11 mouse cellular contexts compared by ENCODE assay signal in the genomic region with DNA sequence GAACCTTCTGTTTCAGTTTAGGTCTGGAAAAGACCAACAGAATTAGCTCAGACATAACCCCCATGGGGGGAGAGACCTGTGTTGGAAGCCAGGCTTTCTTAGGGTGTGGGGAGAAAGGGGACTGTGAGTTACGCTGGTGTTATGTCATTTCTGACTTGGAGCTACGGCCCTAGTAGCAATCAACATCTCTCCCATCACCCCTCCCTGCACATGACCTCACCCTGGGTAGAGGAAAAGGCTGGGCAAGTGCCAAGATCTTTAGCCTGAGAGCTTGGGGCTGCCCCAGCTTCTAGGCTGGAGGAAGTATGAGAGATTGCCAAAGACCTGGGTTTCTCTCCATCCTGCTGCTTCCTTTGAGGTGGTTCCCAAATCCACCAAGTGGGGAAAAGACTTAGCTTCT. TPM values are rescaled to one million over a fixed set of nuclear protein-coding genes. Genes with fewer than 3 reads are reported as not detected.
DNase-seq lines count a peak whose midpoint lies in the region; ATAC-seq and TF ChIP-seq lines count a peak whose summit lies in the region.
"Had no signal": no experiment of that assay in that cellular context is flagged by ENCODE, and none has a peak within 500 bp of the region (broad histone marks: within the 10 kb centered on the region; RNA-seq: fewer than 3 reads in every experiment).

No protein-coding gene starts in this region.

- H3K4me3 ChIP-seq in heart, embryonic 10.5 days: no peak overlapping the region
- H3K4me3 ChIP-seq in heart, embryonic 16.5 days (ENCODE audit: low read length): no peak overlapping the region
- H3K4me3 ChIP-seq in forebrain, embryonic 14.5 days (ENCODE audit: low read depth, low read length): no peak overlapping the region
- no peak overlapping the region for H3K4me3 ChIP-seq in liver, embryonic 11.5 days (ENCODE audit: low read depth, low read length)
- H3K4me3 ChIP-seq in midbrain, embryonic 14.5 days (replicated peaks; ENCODE audit: low read depth, low read length): no peak overlapping the region
- H3K4me3 ChIP-seq: hindbrain, embryonic 15.5 days had no signal

- 0 out of 2 replicates have a peak, but pooled peaks cover 7% of the 10 kb centered on the region for H3K4me1 ChIP-seq in heart, embryonic 10.5 days
- H3K4me1 ChIP-seq in heart, embryonic 16.5 days (ENCODE audit: control insufficient read depth, insufficient read depth, low read length): peaks cover 5% of the 10 kb centered on the region
- no peaks in the 10 kb centered on the region for H3K4me1 ChIP-seq in forebrain, embryonic 14.5 days (ENCODE audit: control insufficient read depth, insufficient read depth, low read length)
- H3K4me1 ChIP-seq in liver, embryonic 11.5 days (replicated peaks; ENCODE audit: control insufficient read depth, insufficient read depth, low read length): no peaks in the 10 kb centered on the region
- H3K4me1 ChIP-seq in midbrain, embryonic 14.5 days (ENCODE audit: control insufficient read depth, insufficient read depth, low read length): no peaks in the 10 kb centered on the region
- H3K4me1 ChIP-seq: hindbrain, embryonic 15.5 days had no signal

- 0 out of 2 replicates have a peak, but pooled peaks cover 8% of the 10 kb centered on the region for H3K27me3 ChIP-seq in heart, embryonic 10.5 days (ENCODE audit: insufficient read depth, poor library complexity, severe bottlenecking)
- no peaks in the 10 kb centered on the region for H3K27me3 ChIP-seq in heart, embryonic 16.5 days (ENCODE audit: control insufficient read depth, insufficient read depth, low read length)
- no peaks in the 10 kb centered on the region for H3K27me3 ChIP-seq in forebrain, embryonic 14.5 days (replicated peaks; ENCODE audit: control insufficient read depth, insufficient read depth, low read length)
- H3K27me3 ChIP-seq in liver, embryonic 11.5 days (replicated peaks; ENCODE audit: control insufficient read depth, insufficient read depth, low read length): no peaks in the 10 kb centered on the region
- H3K27me3 ChIP-seq in midbrain, embryonic 14.5 days (ENCODE audit: control insufficient read depth, insufficient read depth, low read length): no peaks in the 10 kb centered on the region
- H3K27me3 ChIP-seq: hindbrain, embryonic 15.5 days had no signal

- H3K9ac ChIP-seq in heart, embryonic 16.5 days (ENCODE audit: low read length): no peak overlapping the region
- no peak overlapping the region for H3K9ac ChIP-seq in forebrain, embryonic 14.5 days (ENCODE audit: low read length)
- H3K9ac ChIP-seq in liver, embryonic 11.5 days (ENCODE audit: low read depth, low read length): no peak overlapping the region
- no peak overlapping the region for H3K9ac ChIP-seq in midbrain, embryonic 14.5 days (replicated peaks; ENCODE audit: low read length)
- H3K9ac ChIP-seq: hindbrain, embryonic 15.5 days had no signal

- peak; percentile 76 for ATAC-seq in heart, embryonic 16.5 days (replicated peaks; ENCODE audit: extremely low read depth, insufficient read depth, low FRiP score)
- ATAC-seq in forebrain, embryonic 14.5 days: no peak
- no peak for ATAC-seq in liver, embryonic 11.5 days (replicated peaks; ENCODE audit: low FRiP score)
- no peak for ATAC-seq in midbrain, embryonic 14.5 days (ENCODE audit: low FRiP score, low TSS enrichment)

- DNase-seq in heart, adult 8-10 months (ENCODE audit: low spot score): peak; percentile 48
- no peak for DNase-seq in heart, embryonic 10.5 days (ENCODE audit: low spot score)
- DNase-seq in brain, embryonic 14.5 days (ENCODE audit: low read depth): peak; percentile 3
- peak; percentile 52 to 54 for DNase-seq in monocyte, adult 2 months (ENCODE audit: low read depth in 1 of 2, low spot score in 2 of 2)
- no peak for DNase-seq in forebrain, embryonic 14.5 days (ENCODE audit: low spot score)
- DNase-seq in liver, embryonic 11.5 days (ENCODE audit: low spot score): no peak
- no peak for DNase-seq in midbrain, embryonic 14.5 days

- TF ChIP-seq POLR2A in brain, embryonic 14.5 days (IDR thresholded peaks at IDR 0.05; ENCODE audit: borderline replicate concordance, extremely low read depth, insufficient read depth, insufficient read length, poor library complexity, severe bottlenecking): no peak

- 47% methylated on average over 2 of the region's 2 CpGs for WGBS in heart, embryonic 10.5 days
- 15% methylated on average over 2 of the region's 2 CpGs for WGBS in heart, embryonic 16.5 days
- 80% methylated on average over 2 of the region's 2 CpGs for WGBS in forebrain, embryonic 14.5 days
- WGBS in liver, embryonic 11.5 days: 63% methylated on average over 2 of the region's 2 CpGs
- WGBS in midbrain, embryonic 14.5 days: 93% methylated on average over 2 of the region's 2 CpGs

- no peak for TF ChIP-seq CTCF in brain, embryonic 14.5 days (IDR thresholded peaks at IDR 0.05; ENCODE audit: borderline replicate concordance, extremely low read depth, insufficient read depth, insufficient read length)

- H3K27ac ChIP-seq in heart, embryonic 10.5 days: no peak overlapping the region
- no peak overlapping the region for H3K27ac ChIP-seq in heart, embryonic 16.5 days (ENCODE audit: low read length)
- H3K27ac ChIP-seq in forebrain, embryonic 14.5 days (ENCODE audit: low read depth, low read length): no peak overlapping the region
- H3K27ac ChIP-seq in liver, embryonic 11.5 days (ENCODE audit: low read depth, low read length): no peak overlapping the region
- no peak overlapping the region for H3K27ac ChIP-seq in midbrain, embryonic 14.5 days (replicated peaks; ENCODE audit: low read depth, low read length)
- H3K27ac ChIP-seq: hindbrain, embryonic 15.5 days had no signal

- H3K4me2 ChIP-seq in heart, embryonic 16.5 days (ENCODE audit: low read depth, low read length): no peak overlapping the region
- H3K4me2 ChIP-seq in forebrain, embryonic 14.5 days (ENCODE audit: low read length): no peak overlapping the region
- no peak overlapping the region for H3K4me2 ChIP-seq in liver, embryonic 11.5 days
- no peak overlapping the region for H3K4me2 ChIP-seq in midbrain, embryonic 14.5 days (ENCODE audit: low read length)
- H3K4me2 ChIP-seq: hindbrain, embryonic 15.5 days had no signal

- no peaks in the 10 kb centered on the region for H3K36me3 ChIP-seq in heart, embryonic 10.5 days
- H3K36me3 ChIP-seq in heart, embryonic 16.5 days (ENCODE audit: control insufficient read depth, insufficient read depth): no peaks in the 10 kb centered on the region
- no peaks in the 10 kb centered on the region for H3K36me3 ChIP-seq in forebrain, embryonic 14.5 days (ENCODE audit: control insufficient read depth, insufficient read depth, low read length)
- no peaks in the 10 kb centered on the region for H3K36me3 ChIP-seq in liver, embryonic 11.5 days (ENCODE audit: control insufficient read depth, insufficient read depth, low read length)
- no peaks in the 10 kb centered on the region for H3K36me3 ChIP-seq in midbrain, embryonic 14.5 days (ENCODE audit: control insufficient read depth, insufficient read depth, low read length)
- H3K36me3 ChIP-seq: hindbrain, embryonic 15.5 days had no signal

- no peaks in the 10 kb centered on the region for H3K9me3 ChIP-seq in heart, embryonic 10.5 days
- no peaks in the 10 kb centered on the region for H3K9me3 ChIP-seq in heart, embryonic 16.5 days (replicated peaks; ENCODE audit: control insufficient read depth, low read length)
- no peaks in the 10 kb centered on the region for H3K9me3 ChIP-seq in forebrain, embryonic 14.5 days (replicated peaks; ENCODE audit: control insufficient read depth, low read length)
- H3K9me3 ChIP-seq in liver, embryonic 11.5 days (ENCODE audit: control insufficient read depth, low read length): no peaks in the 10 kb centered on the region
- no peaks in the 10 kb centered on the region for H3K9me3 ChIP-seq in midbrain, embryonic 14.5 days (ENCODE audit: control insufficient read depth, low read length)
- H3K9me3 ChIP-seq: hindbrain, embryonic 15.5 days had no signal

RNA-seq across cellular contexts. Expression of gene Csf2, which starts 12.5 kb away (rescaled TPM):
- total RNA-seq in heart, adult 8-10 months (2022): 1 to 10 TPM in 1 of 4 experiments, under 1 TPM in 1, not detected in 2; 0.56 to 1.4 TPM
- not detected in 2 replicates for polyA plus RNA-seq in heart, embryonic 10.5 days (2016; fragmentation: Nextera tagmentation; extraction: Ambion mirVana)
- not detected in 2 replicates for polyA plus RNA-seq in brain, embryonic 14.5 days (2012; rRNA removed)
- polyA plus RNA-seq in heart, embryonic 16.5 days (2015; fragmentation: Nextera tagmentation; extraction: Ambion mirVana): not detected in 2 replicates
- not detected in 2 replicates for polyA plus RNA-seq in forebrain, embryonic 14.5 days (2014; fragmentation: Nextera tagmentation; extraction: Ambion mirVana)
- polyA plus RNA-seq in liver, embryonic 11.5 days (2014; fragmentation: Nextera tagmentation; extraction: Ambion mirVana): not detected in 2 replicates
- polyA plus RNA-seq in midbrain, embryonic 14.5 days (2014; fragmentation: Nextera tagmentation; extraction: Ambion mirVana): not detected in 2 replicates
- total RNA-seq: left cerebral cortex, postnatal 10 days had no signal
- polyA plus RNA-seq: hindbrain, embryonic 15.5 days; stomach, embryonic 16.5 days had no signal

RNA-seq across cellular contexts. Expression of gene Il3, which starts 30.1 kb away (rescaled TPM):
- not detected for total RNA-seq in heart, adult 8-10 months (2022)
- not detected in 2 replicates for polyA plus RNA-seq in heart, embryonic 10.5 days (2016; fragmentation: Nextera tagmentation; extraction: Ambion mirVana)
- not detected in 2 replicates for polyA plus RNA-seq in brain, embryonic 14.5 days (2012; rRNA removed)
- polyA plus RNA-seq in heart, embryonic 16.5 days (2015; fragmentation: Nextera tagmentation; extraction: Ambion mirVana): not detected in 2 replicates
- polyA plus RNA-seq in forebrain, embryonic 14.5 days (2014; fragmentation: Nextera tagmentation; extraction: Ambion mirVana): not detected in 2 replicates
- polyA plus RNA-seq in liver, embryonic 11.5 days (2014; fragmentation: Nextera tagmentation; extraction: Ambion mirVana): not detected in 2 replicates
- polyA plus RNA-seq in midbrain, embryonic 14.5 days (2014; fragmentation: Nextera tagmentation; extraction: Ambion mirVana): not detected in 2 replicates
- total RNA-seq: left cerebral cortex, postnatal 10 days had no signal
- polyA plus RNA-seq: hindbrain, embryonic 15.5 days; stomach, embryonic 16.5 days had no signal

Comparison
In these comparisons a context has a peak if more than half of its experiments do, and no peak if none do; other contexts are left out.
1. DNase-seq: peak in heart, adult 8-10 months (single experiment), brain, embryonic 14.5 days (single experiment) and monocyte, adult 2 months (2 of 2); none in heart, embryonic 10.5 days (single experiment), forebrain, embryonic 14.5 days (single experiment), liver, embryonic 11.5 days (single experiment) and midbrain, embryonic 14.5 days (single experiment).